Mouse (Mus musculus) spleen, adult 2 months (tissue): Measurements from ENCODE around the gene Npepps.

Source experiments
- CTCF ChIP-seq: fragments of 200-500 bp; IDR thresholded peaks from 2 replicates; pipeline ENCODE4 v1.5.1; 2011; ENCODE audit warnings: mild to moderate bottlenecking, inconsistent platforms; ENCODE audit not compliant: insufficient read depth, insufficient read length, insufficient replicate concordance; ENCODE audit errors: extremely low read depth
- POLR2A ChIP-seq: fragments of 200-500 bp; IDR thresholded peaks from 2 replicates; pipeline ENCODE4 v1.6.1; 2011; ENCODE audit warnings: low read depth, low read length, inconsistent platforms

- TF ChIP-seq POLR2A (no peak), CTCF (no peak)
These were observed 51.0 kb downstream of the Npepps start for GRCm38 (mm10) chr11:97229396-97229795.
